Mouse (Mus musculus): Measurements from ENCODE around the gene Samhd1. TPM values are rescaled to one million over a fixed set of nuclear protein-coding genes. Genes with fewer than 3 reads are reported as not detected.

Gene Samhd1
- total RNA-seq, 1 experiment = 25.7 TPM

GRCm38 (mm10) chr2:157076585-157076984, 58.5 kb downstream of the Samhd1 start:
- peaks cover 0 to 5% of the 10 kb centered on the region in 2 experiments; a peak in 1 of 4 replicates for H3K4me1 ChIP-seq (ENCODE audit: control insufficient read depth in 2 of 2, insufficient read depth in 2 of 2, low read length in 2 of 2, poor library complexity in 1 of 2)
- H3K27ac ChIP-seq (ENCODE audit: insufficient read depth, low read depth, low read length, poor library complexity, severe bottlenecking) = no peak overlapping the region
- DNase-seq (ENCODE audit: low read depth, low spot score) = no peak
- in situ Hi-C loops (cut with MboI; ENCODE audit: low sequenced_read_pairs in 2 of 2, unreplicated experiment in 2 of 2) = no loop called here
- no peaks in the 10 kb centered on the region for H3K36me3 ChIP-seq (ENCODE audit: control insufficient read depth, insufficient read depth, low read length, poor library complexity, severe bottlenecking)
- no peak for TF ChIP-seq ZC3H11A (IDR thresholded peaks at IDR 0.05; ENCODE audit: borderline replicate concordance, low read depth, low read length)
- no peak for TF ChIP-seq HCFC1 (IDR thresholded peaks at IDR 0.05; ENCODE audit: borderline replicate concordance, insufficient read depth, low read length)
- no peak for TF ChIP-seq MAFK (IDR thresholded peaks at IDR 0.05; ENCODE audit: insufficient read depth, low read depth, low read length)
- TF ChIP-seq ZNF384 (IDR thresholded peaks at IDR 0.05; ENCODE audit: low read depth, low read length) = no peak
- TF ChIP-seq CHD2 (IDR thresholded peaks at IDR 0.05; ENCODE audit: low read depth, low read length) = no peak
- no peak overlapping the region for H3K4me3 ChIP-seq (ENCODE audit: insufficient read depth in 1 of 2, low read depth in 1 of 2, low read length in 2 of 2, poor library complexity in 1 of 2, severe bottlenecking in 1 of 2)
- H3K9ac ChIP-seq (ENCODE audit: insufficient read depth, low read depth, low read length, poor library complexity, severe bottlenecking) = no peak overlapping the region
- no peaks in the 10 kb centered on the region for H3K9me3 ChIP-seq (ENCODE audit: control insufficient read depth, insufficient read depth, low read depth, low read length)

DNA sequence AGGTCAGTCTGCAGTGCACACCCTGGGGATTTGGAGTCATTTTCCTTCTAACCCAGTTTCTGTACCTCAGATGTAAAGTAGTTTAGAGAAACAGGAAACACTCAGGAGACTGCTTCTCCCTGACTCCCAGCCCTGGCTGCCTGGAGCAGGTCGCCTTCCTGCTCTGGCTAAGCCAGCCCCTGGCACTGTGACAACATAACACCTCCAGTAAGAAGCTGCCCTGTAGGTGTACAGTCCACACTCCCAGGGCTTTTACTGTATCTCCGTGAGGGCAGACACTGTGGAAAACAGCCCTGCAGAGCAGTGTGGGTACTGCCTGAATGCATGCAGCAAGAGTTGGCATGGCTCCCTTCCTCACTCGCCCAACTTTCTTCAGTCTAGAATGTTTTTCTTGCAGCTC, 59.4 kb downstream of the Samhd1 start:
- Histone ChIP-seq H3K9ac (ENCODE audit: insufficient read depth, low read depth, low read length, poor library complexity, severe bottlenecking) (no peak overlapping the region), H3K9me3 (ENCODE audit: control insufficient read depth, insufficient read depth, low read depth, low read length) (no peaks in the 10 kb centered on the region), H3K36me3 (ENCODE audit: control insufficient read depth, insufficient read depth, low read length, poor library complexity, severe bottlenecking) (no peaks in the 10 kb centered on the region), H3K4me1 (ENCODE audit: control insufficient read depth in 2 of 2, insufficient read depth in 2 of 2, low read length in 2 of 2, poor library complexity in 1 of 2) (peaks cover 0 to 5% of the 10 kb centered on the region in 2 experiments; a peak in 1 of 4 replicates), H3K4me3 (ENCODE audit: insufficient read depth in 1 of 2, low read depth in 1 of 2, low read length in 2 of 2, poor library complexity in 1 of 2, severe bottlenecking in 1 of 2) (no peak overlapping the region), H3K27ac (ENCODE audit: insufficient read depth, low read depth, low read length, poor library complexity, severe bottlenecking) (no peak overlapping the region)
- no peak for TF ChIP-seq ZNF384 (IDR thresholded peaks at IDR 0.05; ENCODE audit: low read depth, low read length)
- no peak for TF ChIP-seq ZC3H11A (IDR thresholded peaks at IDR 0.05; ENCODE audit: borderline replicate concordance, low read depth, low read length)
- no peak for TF ChIP-seq MAFK (IDR thresholded peaks at IDR 0.05; ENCODE audit: insufficient read depth, low read depth, low read length)
- no peak for TF ChIP-seq CHD2 (IDR thresholded peaks at IDR 0.05; ENCODE audit: low read depth, low read length)
- no peak for TF ChIP-seq HCFC1 (IDR thresholded peaks at IDR 0.05; ENCODE audit: borderline replicate concordance, insufficient read depth, low read length)
- in situ Hi-C loops (cut with MboI; ENCODE audit: low sequenced_read_pairs in 2 of 2, unreplicated experiment in 2 of 2) = no loop called here
- DNase-seq (ENCODE audit: low read depth, low spot score) = no peak

DNA sequence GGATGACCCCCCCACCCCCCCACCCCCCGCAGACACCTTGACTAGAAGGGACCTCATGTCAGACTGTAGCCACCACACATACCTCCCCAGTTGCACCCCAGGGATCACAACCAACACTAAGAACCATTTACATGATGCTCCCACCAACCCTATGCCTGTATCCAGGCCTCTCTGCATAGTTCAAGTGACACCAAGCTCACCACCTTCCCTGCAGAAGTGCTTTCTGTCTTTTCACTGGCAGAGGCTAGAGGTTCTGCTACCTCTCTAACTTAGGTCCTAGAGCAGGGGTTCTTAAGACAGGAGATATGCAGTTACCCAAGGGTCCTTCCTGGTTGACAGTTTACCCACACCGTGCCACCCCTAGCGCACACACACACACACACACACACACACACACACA, 59.8 kb downstream of the Samhd1 start:
- Histone ChIP-seq H3K4me1 (ENCODE audit: control insufficient read depth in 2 of 2, insufficient read depth in 2 of 2, low read length in 2 of 2, poor library complexity in 1 of 2) (peaks cover 0 to 5% of the 10 kb centered on the region in 2 experiments; a peak in 1 of 4 replicates), H3K36me3 (ENCODE audit: control insufficient read depth, insufficient read depth, low read length, poor library complexity, severe bottlenecking) (no peaks in the 10 kb centered on the region), H3K4me3 (ENCODE audit: insufficient read depth in 1 of 2, low read depth in 1 of 2, low read length in 2 of 2, poor library complexity in 1 of 2, severe bottlenecking in 1 of 2) (no peak overlapping the region), H3K9ac (ENCODE audit: insufficient read depth, low read depth, low read length, poor library complexity, severe bottlenecking) (no peak overlapping the region), H3K27ac (ENCODE audit: insufficient read depth, low read depth, low read length, poor library complexity, severe bottlenecking) (no peak overlapping the region), H3K9me3 (ENCODE audit: control insufficient read depth, insufficient read depth, low read depth, low read length) (no peaks in the 10 kb centered on the region)
- DNase-seq (ENCODE audit: low read depth, low spot score) = no peak
- in situ Hi-C loops (cut with MboI; ENCODE audit: low sequenced_read_pairs in 2 of 2, unreplicated experiment in 2 of 2) = no loop called here
- TF ChIP-seq CHD2 (IDR thresholded peaks at IDR 0.05; ENCODE audit: low read depth, low read length) = no peak
- TF ChIP-seq MAFK (IDR thresholded peaks at IDR 0.05; ENCODE audit: insufficient read depth, low read depth, low read length) = no peak
- no peak for TF ChIP-seq HCFC1 (IDR thresholded peaks at IDR 0.05; ENCODE audit: borderline replicate concordance, insufficient read depth, low read length)
- no peak for TF ChIP-seq ZC3H11A (IDR thresholded peaks at IDR 0.05; ENCODE audit: borderline replicate concordance, low read depth, low read length)
- TF ChIP-seq ZNF384 (IDR thresholded peaks at IDR 0.05; ENCODE audit: low read depth, low read length) = no peak

DNA sequence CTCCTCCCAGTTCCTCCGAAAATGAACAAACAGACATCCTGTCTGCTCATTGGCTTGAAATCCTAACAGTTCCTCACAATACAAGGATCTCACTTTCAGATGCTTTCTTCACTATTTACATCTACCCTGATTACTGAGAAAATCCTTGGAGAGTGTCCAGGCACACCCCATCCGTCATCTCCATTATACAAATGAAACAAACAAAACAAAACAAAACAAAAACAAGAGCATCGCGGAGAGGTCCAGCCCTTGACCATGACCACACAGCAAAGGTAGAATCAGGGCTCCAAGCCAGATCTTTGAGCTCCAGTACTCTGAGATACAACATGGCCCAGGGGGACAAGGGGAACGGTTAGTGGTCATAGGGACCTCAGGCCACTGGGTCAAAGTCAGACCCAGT, 60.3 kb downstream of the Samhd1 start:
- no peak overlapping the region for H3K9ac ChIP-seq (ENCODE audit: insufficient read depth, low read depth, low read length, poor library complexity, severe bottlenecking)
- no peaks in the 10 kb centered on the region for H3K36me3 ChIP-seq (ENCODE audit: control insufficient read depth, insufficient read depth, low read length, poor library complexity, severe bottlenecking)
- no peak overlapping the region for H3K4me3 ChIP-seq (ENCODE audit: insufficient read depth in 1 of 2, low read depth in 1 of 2, low read length in 2 of 2, poor library complexity in 1 of 2, severe bottlenecking in 1 of 2)
- TF ChIP-seq CHD2 (IDR thresholded peaks at IDR 0.05; ENCODE audit: low read depth, low read length) (no peak), ZNF384 (IDR thresholded peaks at IDR 0.05; ENCODE audit: low read depth, low read length) (no peak), ZC3H11A (IDR thresholded peaks at IDR 0.05; ENCODE audit: borderline replicate concordance, low read depth, low read length) (no peak)
- H3K9me3 ChIP-seq (ENCODE audit: control insufficient read depth, insufficient read depth, low read depth, low read length) = no peaks in the 10 kb centered on the region
- peaks cover 0 to 5% of the 10 kb centered on the region in 2 experiments; a peak in 1 of 4 replicates for H3K4me1 ChIP-seq (ENCODE audit: control insufficient read depth in 2 of 2, insufficient read depth in 2 of 2, low read length in 2 of 2, poor library complexity in 1 of 2)
- in situ Hi-C loops (cut with MboI; ENCODE audit: low sequenced_read_pairs in 2 of 2, unreplicated experiment in 2 of 2) = no loop called here
- no peak overlapping the region for H3K27ac ChIP-seq (ENCODE audit: insufficient read depth, low read depth, low read length, poor library complexity, severe bottlenecking)
- no peak for DNase-seq (ENCODE audit: low read depth, low spot score)

- no peak for DNase-seq (ENCODE audit: low read depth, low spot score)
- no peaks in the 10 kb centered on the region for H3K9me3 ChIP-seq (ENCODE audit: control insufficient read depth, insufficient read depth, low read depth, low read length)
- in situ Hi-C loops (cut with MboI; ENCODE audit: low sequenced_read_pairs in 2 of 2, unreplicated experiment in 2 of 2) = no loop called here
- no peak overlapping the region for H3K9ac ChIP-seq (ENCODE audit: insufficient read depth, low read depth, low read length, poor library complexity, severe bottlenecking)
- H3K4me3 ChIP-seq (ENCODE audit: insufficient read depth in 1 of 2, low read depth in 1 of 2, low read length in 2 of 2, poor library complexity in 1 of 2, severe bottlenecking in 1 of 2) = no peak overlapping the region
- H3K36me3 ChIP-seq (ENCODE audit: control insufficient read depth, insufficient read depth, low read length, poor library complexity, severe bottlenecking) = no peaks in the 10 kb centered on the region
- H3K27ac ChIP-seq (ENCODE audit: insufficient read depth, low read depth, low read length, poor library complexity, severe bottlenecking) = no peak overlapping the region
- H3K4me1 ChIP-seq (ENCODE audit: control insufficient read depth in 2 of 2, insufficient read depth in 2 of 2, low read length in 2 of 2, poor library complexity in 1 of 2) = peaks cover 0 to 5% of the 10 kb centered on the region in 2 experiments; a peak in 1 of 4 replicates
- no peak for TF ChIP-seq CHD2 (IDR thresholded peaks at IDR 0.05; ENCODE audit: low read depth, low read length)
- TF ChIP-seq HCFC1 (IDR thresholded peaks at IDR 0.05; ENCODE audit: borderline replicate concordance, insufficient read depth, low read length) = no peak
- no peak for TF ChIP-seq MAFK (IDR thresholded peaks at IDR 0.05; ENCODE audit: insufficient read depth, low read depth, low read length)
- TF ChIP-seq ZC3H11A (IDR thresholded peaks at IDR 0.05; ENCODE audit: borderline replicate concordance, low read depth, low read length) = no peak
- no peak for TF ChIP-seq ZNF384 (IDR thresholded peaks at IDR 0.05; ENCODE audit: low read depth, low read length)
These were observed 60.8 kb downstream of the Samhd1 start for GRCm38 (mm10) chr2:157074186-157074724.
